Mouse (Mus musculus) heart, embryonic 16.5 days (tissue): ENCODE measurements around the gene Arhgap40. TPM values are rescaled to one million over a fixed set of nuclear protein-coding genes. Genes with fewer than 3 reads are reported as not detected.

Source experiments
- ATAC-seq: fragments of 200-750 bp; cut with Nextera tagmentation; replicated peaks from 2 replicates; pipeline ENCODE4 v1.8.0; 2017; ENCODE audit warnings: moderate number of reproducible peaks; ENCODE audit not compliant: insufficient read depth, low FRiP score; ENCODE audit errors: extremely low read depth
- H3K27ac ChIP-seq: fragments of 300-500 bp; sonication (generic); 2 replicates; pipeline ENCODE4 v1.5.1; 2014; ENCODE audit warnings: mild to moderate bottlenecking, low read length, control low read depth, moderate library complexity
- H3K27me3 ChIP-seq: fragments of 300-500 bp; sonication (generic); 2 replicates; pipeline ENCODE4 v1.6.1; 2014; ENCODE audit warnings: low read length, mixed read lengths; ENCODE audit not compliant: control insufficient read depth, insufficient read depth
- H3K36me3 ChIP-seq: fragments of 300-500 bp; sonication (generic); 2 replicates; pipeline ENCODE4 v1.6.1; 2014; ENCODE audit not compliant: control insufficient read depth, insufficient read depth
- H3K4me1 ChIP-seq: fragments of 300-500 bp; sonication (generic); 2 replicates; pipeline ENCODE4 v1.6.1; 2014; ENCODE audit warnings: low read length, mixed read lengths; ENCODE audit not compliant: control insufficient read depth, insufficient read depth
- H3K4me2 ChIP-seq: fragments of 300-500 bp; sonication (generic); 2 replicates; pipeline ENCODE4 v1.6.1; 2014; ENCODE audit warnings: low read depth, mild to moderate bottlenecking, control low read depth, low read length
- H3K4me3 ChIP-seq: fragments of 300-500 bp; sonication (generic); 2 replicates; pipeline ENCODE4 v1.5.1; 2014; ENCODE audit warnings: mild to moderate bottlenecking, control low read depth, low read length
- H3K9ac ChIP-seq: fragments of 300-500 bp; sonication (generic); 2 replicates; pipeline ENCODE4 v1.6.1; 2014; ENCODE audit warnings: low read length, control low read depth
- H3K9me3 ChIP-seq: fragments of 300-500 bp; sonication (generic); replicated peaks from 2 replicates; pipeline ENCODE4 v1.6.1; 2016; ENCODE audit warnings: low read length; ENCODE audit not compliant: control insufficient read depth
- WGBS: fragments of 180-500 bp; shearing (Covaris S2); extraction: QIAGEN DNeasy Blood & Tissue Kit; methylation state at CpG from one replicate; pipeline ENCODE4 v1.1.7; 2014; 5-methylcytosine and 5-hydroxymethylcytosine counted together
- polyA plus RNA-seq: library from polyadenylated mRNA; unstranded; fragments of >200 nt; fragmentation: Nextera tagmentation; extraction: Ambion mirVana; gene quantifications from 2 replicates; pipeline ENCODE4 v1.2.1, GENCODE M21; 2015

Arhgap40 gene
- polyA plus RNA-seq, 1 experiment from 2014 or later, result not detected

DNA sequence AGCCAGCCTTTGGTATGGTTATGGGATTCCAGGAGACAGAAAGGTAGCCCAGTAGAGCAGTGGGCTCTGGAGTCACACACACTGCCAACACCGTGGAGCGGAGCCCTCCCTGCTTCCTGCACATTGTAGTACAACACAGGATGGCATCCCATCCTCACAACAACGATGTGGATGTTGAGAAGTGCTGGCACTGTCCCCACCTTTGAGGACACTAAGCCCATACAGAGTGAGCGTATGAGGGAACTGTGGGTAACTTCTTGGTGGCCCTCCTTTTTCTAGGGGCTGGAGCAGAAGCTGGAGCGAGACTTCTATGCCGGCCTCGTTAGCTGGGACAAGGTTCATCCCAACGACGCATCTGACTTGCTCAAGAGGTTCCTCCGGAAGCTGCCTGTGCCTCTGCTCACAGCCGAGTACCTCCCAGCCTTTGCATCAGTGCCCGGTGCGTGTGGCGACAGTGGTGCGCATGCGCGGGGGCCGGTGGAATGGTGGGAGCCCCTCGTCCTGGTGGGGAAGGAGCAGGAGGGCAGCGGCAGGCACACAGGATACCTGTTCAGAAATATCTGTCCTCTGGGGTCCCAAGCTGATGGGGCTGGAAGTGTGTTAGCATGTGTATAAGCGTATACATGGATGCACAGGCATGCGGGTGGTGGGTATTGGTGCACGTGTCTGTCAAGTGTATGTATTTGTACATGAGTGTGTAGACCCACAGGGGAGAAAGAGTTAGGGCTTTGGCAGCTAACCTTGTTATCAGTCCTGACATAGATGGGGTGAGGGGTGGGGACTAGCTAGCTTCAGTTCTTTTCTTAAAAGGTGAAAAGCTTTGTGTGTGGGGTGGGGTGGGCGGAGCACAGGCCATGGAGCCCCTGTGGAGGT lies 27.1 kb downstream of the Arhgap40 start:
- H3K4me3 ChIP-seq, result no peak overlapping the region
- ATAC-seq, result no peak
- H3K36me3 ChIP-seq, result no peaks in the 10 kb centered on the region
- H3K4me2 ChIP-seq, result peak overlapping the region; percentile 31
- no peak overlapping the region for H3K9ac ChIP-seq
- no peaks in the 10 kb centered on the region for H3K4me1 ChIP-seq
- H3K27me3 ChIP-seq, result peaks cover 6% of the 10 kb centered on the region; the same call in 1 of the 2 replicates
- 49% methylated on average over 24 of the region's 24 CpGs for WGBS
- H3K9me3 ChIP-seq, result no peaks in the 10 kb centered on the region
- no peak overlapping the region for H3K27ac ChIP-seq

DNA sequence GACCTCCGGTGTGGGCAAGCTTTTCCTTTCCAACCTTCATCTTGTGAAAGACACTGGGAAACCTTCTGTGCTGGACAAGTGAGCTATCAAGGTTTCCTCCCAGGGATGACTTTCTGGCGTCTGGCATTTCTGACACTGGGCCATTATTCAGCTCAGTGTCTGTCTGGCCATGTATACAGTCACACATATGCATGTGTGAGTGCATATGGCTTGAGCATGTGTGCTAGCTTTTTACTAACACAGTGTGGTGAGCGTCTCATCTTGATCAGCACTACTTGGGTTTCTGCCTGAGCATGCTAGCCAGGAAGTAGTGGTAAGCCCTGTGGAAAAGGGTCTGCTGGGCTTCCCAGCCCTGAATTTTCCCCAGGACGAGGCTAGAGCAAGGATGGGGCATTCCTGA lies 28.7 kb downstream of the Arhgap40 start:
- no peak overlapping the region for H3K9ac ChIP-seq
- no peak for ATAC-seq
- 44% methylated on average over 4 of the region's 4 CpGs for WGBS

GRCm38 (mm10) chr2:158545266-158545665 lies 32.7 kb downstream of the Arhgap40 start:
- no peak for ATAC-seq
- no peaks in the 10 kb centered on the region for H3K4me1 ChIP-seq
- H3K27ac ChIP-seq, result no peak overlapping the region
- no peak overlapping the region for H3K4me2 ChIP-seq
- no peaks in the 10 kb centered on the region for H3K9me3 ChIP-seq
- no peaks in the 10 kb centered on the region for H3K36me3 ChIP-seq
- 57% methylated on average over 2 of the region's 2 CpGs for WGBS
- no peak overlapping the region for H3K4me3 ChIP-seq
- H3K9ac ChIP-seq, result no peak overlapping the region
- peaks cover 13% of the 10 kb centered on the region for H3K27me3 ChIP-seq

More for the DNA sequence above, 28.7 kb downstream of the Arhgap40 start:
- peaks cover 6% of the 10 kb centered on the region; the same call in 1 of the 2 replicates for H3K27me3 ChIP-seq
- no peak overlapping the region for H3K27ac ChIP-seq
- no peak overlapping the region for H3K4me3 ChIP-seq
- no peaks in the 10 kb centered on the region for H3K36me3 ChIP-seq
- H3K4me2 ChIP-seq, result no peak overlapping the region
- no peaks in the 10 kb centered on the region for H3K4me1 ChIP-seq
- no peaks in the 10 kb centered on the region for H3K9me3 ChIP-seq

DNA sequence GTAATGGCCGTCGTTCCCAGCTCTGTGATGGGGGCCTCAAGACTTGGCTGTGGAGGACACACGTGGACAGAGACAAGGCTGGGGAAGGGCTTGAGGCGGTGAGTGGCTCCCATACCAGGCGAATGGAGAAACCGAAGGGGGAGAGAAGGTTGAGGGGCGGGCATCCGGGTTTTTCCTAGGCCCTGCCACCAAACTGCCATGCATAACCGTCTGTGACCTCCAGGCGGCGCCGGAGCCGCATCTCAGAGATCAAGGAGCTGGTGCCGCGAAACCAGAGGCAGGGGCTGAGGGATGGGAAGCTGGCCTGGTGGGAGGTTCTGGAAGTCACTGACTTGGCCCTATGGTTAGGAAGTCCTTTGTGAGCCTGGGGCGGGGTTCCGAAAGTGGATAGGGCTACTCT lies 34.2 kb downstream of the Arhgap40 start:
- no peak overlapping the region for H3K4me3 ChIP-seq
- H3K27ac ChIP-seq, result no peak overlapping the region
- no peak overlapping the region for H3K9ac ChIP-seq
- no peaks in the 10 kb centered on the region for H3K9me3 ChIP-seq
- H3K4me2 ChIP-seq, result peak overlapping the region; percentile 21
- ATAC-seq, result no peak
- no peaks in the 10 kb centered on the region for H3K36me3 ChIP-seq
- H3K27me3 ChIP-seq, result peaks cover 15% of the 10 kb centered on the region
- WGBS, result 4% methylated on average over 17 of the region's 17 CpGs
- H3K4me1 ChIP-seq, result no peaks in the 10 kb centered on the region

GRCm38 (mm10) chr2:158550067-158550466 lies 37.5 kb downstream of the Arhgap40 start:
- no peak overlapping the region for H3K9ac ChIP-seq
- peaks cover 40% of the 10 kb centered on the region for H3K27me3 ChIP-seq
- no peaks in the 10 kb centered on the region for H3K4me1 ChIP-seq
- H3K9me3 ChIP-seq, result no peaks in the 10 kb centered on the region
- no peak overlapping the region for H3K27ac ChIP-seq
- no peak for ATAC-seq
- H3K4me2 ChIP-seq, result no peak overlapping the region
- WGBS, result under 1% methylated on average over 3 of the region's 3 CpGs
- no peaks in the 10 kb centered on the region for H3K36me3 ChIP-seq
- no peak overlapping the region for H3K4me3 ChIP-seq

DNA sequence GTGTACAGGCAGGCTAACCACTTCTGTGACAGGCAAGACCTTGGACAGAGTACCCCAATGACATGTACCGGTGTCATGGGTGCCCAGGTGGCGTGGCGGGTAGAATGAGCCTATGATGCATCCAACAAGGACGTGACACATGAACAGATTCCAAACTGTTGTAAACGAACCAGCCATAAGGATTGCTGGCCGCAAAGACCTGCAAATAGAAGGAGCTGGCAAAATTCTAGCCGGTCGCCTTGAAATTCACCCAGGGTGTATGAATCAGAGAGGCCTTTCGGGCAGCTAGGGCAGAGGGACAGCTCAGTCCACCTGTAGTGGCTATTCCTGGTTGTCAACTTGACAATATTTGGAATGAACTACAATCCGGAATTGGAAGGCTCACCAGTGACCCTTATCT lies 41.8 kb downstream of the Arhgap40 start:
- ATAC-seq, result no peak
- Histone ChIP-seq H3K27ac (no peak overlapping the region), H3K9ac (no peak overlapping the region), H3K27me3 (peaks cover 38% of the 10 kb centered on the region), H3K36me3 (no peaks in the 10 kb centered on the region), H3K4me2 (no peak overlapping the region), H3K9me3 (no peaks in the 10 kb centered on the region), H3K4me1 (0 out of 2 replicates have a peak, but pooled peaks cover 2% of the 10 kb centered on the region), H3K4me3 (no peak overlapping the region)
- WGBS, result 18% methylated on average over 10 of the region's 10 CpGs

- Histone ChIP-seq H3K27me3 (peaks cover 34% of the 10 kb centered on the region), H3K27ac (no peak overlapping the region), H3K4me3 (no peak overlapping the region), H3K9me3 (no peaks in the 10 kb centered on the region), H3K4me2 (no peak overlapping the region), H3K36me3 (no peaks in the 10 kb centered on the region), H3K4me1 (0 out of 2 replicates have a peak, but pooled peaks cover 2% of the 10 kb centered on the region), H3K9ac (no peak overlapping the region)
- 2% methylated on average over 7 of the region's 7 CpGs for WGBS
- no peak for ATAC-seq
Observed at GRCm38 (mm10) chr2:158555252-158555651, 42.7 kb downstream of the Arhgap40 start.

- no peak for ATAC-seq
- under 1% methylated on average over 8 of the region's 8 CpGs for WGBS
- peaks cover 34% of the 10 kb centered on the region for H3K27me3 ChIP-seq
Observed at GRCm38 (mm10) chr2:158555812-158556211, 43.2 kb downstream of the Arhgap40 start.

GRCm38 (mm10) chr2:158556225-158556624 lies 43.6 kb downstream of the Arhgap40 start:
- peaks cover 34% of the 10 kb centered on the region for H3K27me3 ChIP-seq
- 2% methylated on average over 20 of the region's 20 CpGs for whole genome bisulfite sequencing
- H3K4me3 ChIP-seq, result peak overlapping the region; percentile 29

More at GRCm38 (mm10) chr2:158555812-158556211, 43.2 kb downstream of the Arhgap40 start:
- H3K4me3 ChIP-seq, result peak overlapping the region; percentile 29
- peak overlapping the region; percentile 50 for H3K4me2 ChIP-seq
- H3K9me3 ChIP-seq, result no peaks in the 10 kb centered on the region
- H3K4me1 ChIP-seq, result 0 out of 2 replicates have a peak, but pooled peaks cover 2% of the 10 kb centered on the region
- no peaks in the 10 kb centered on the region for H3K36me3 ChIP-seq
- no peak overlapping the region for H3K27ac ChIP-seq
- H3K9ac ChIP-seq, result no peak overlapping the region

More at GRCm38 (mm10) chr2:158556225-158556624, 43.6 kb downstream of the Arhgap40 start:
- H3K4me2 ChIP-seq, result peak overlapping the region; percentile 50
- no peaks in the 10 kb centered on the region for H3K9me3 ChIP-seq
- H3K9ac ChIP-seq, result no peak overlapping the region
- H3K27ac ChIP-seq, result no peak overlapping the region
- H3K36me3 ChIP-seq, result no peaks in the 10 kb centered on the region
- ATAC-seq, result no peak
- H3K4me1 ChIP-seq, result 0 out of 2 replicates have a peak, but pooled peaks cover 2% of the 10 kb centered on the region
